Mouse (Mus musculus) B cell, adult (primary cell): Measurements from ENCODE around the gene Hectd2. TPM values are rescaled to one million over a fixed set of nuclear protein-coding genes. Genes with fewer than 3 reads are reported as not detected.

ENCODE experiments used
- total RNA-seq: library from RNA; stranded (reverse); gene quantifications from 4 replicates; pipeline ENCODE4 v1.2.4, GENCODE M21; 2023; ENCODE audit not compliant: inconsistent age

Gene Hectd2
- total RNA-seq: 0.32 to 0.35 TPM in 2 of 4 replicates, not detected in the others

DNA sequence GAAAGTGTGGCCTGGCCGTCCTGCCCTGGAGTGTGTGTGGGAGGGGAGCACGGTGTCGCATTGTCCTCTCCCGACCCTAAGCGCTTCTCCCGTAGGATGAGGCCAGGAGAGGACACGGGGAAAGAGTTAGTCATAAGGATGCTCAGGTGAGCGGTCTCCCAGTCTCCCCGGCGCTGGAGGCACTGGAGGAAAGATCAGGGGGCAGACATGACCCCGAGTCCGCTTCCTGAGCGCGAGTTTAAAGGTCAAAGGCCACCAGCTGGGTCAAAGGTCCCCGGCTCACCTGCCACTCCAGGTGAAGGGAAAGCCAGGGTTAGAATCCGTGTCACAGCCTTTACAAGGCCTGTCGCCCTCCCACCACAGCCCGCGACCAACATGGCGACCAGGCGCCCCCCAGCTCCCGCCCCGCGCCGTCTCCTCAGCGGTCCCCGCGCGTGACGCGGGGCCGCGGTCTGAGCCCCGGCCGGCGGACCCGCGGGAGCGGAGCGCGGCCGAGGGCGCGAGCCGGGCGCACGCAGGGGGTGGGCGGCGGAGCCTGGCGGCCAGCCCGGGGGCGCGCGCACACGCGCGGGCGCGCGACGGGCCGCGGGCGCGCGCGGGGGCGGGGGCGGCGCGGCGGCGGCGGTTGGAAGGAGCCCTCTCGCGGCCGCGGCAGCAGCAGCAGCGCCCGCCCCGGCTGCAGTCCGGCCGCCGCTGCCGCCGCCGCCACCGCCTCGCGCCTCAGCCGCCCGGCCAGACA is at the start of gene Hectd2:
Gene Hectd2 (plus strand): TSS at position 594 of the 739 bp plus-strand sequence.

Other genes starting within 250 kb of the Hectd2 start
- 21.8 to 24.3 TPM (median 22.3 TPM) in 4 replicates for gene Pcgf5, start 206.3 kb upstream of the Hectd2 start, total RNA-seq
- gene Ppp1r3c, start 182.0 kb downstream of the Hectd2 start, total RNA-seq: not detected in 4 replicates